Mouse (Mus musculus): ENCODE measurements around the gene A730015C16Rik.

The A730015C16Rik gene

DNA sequence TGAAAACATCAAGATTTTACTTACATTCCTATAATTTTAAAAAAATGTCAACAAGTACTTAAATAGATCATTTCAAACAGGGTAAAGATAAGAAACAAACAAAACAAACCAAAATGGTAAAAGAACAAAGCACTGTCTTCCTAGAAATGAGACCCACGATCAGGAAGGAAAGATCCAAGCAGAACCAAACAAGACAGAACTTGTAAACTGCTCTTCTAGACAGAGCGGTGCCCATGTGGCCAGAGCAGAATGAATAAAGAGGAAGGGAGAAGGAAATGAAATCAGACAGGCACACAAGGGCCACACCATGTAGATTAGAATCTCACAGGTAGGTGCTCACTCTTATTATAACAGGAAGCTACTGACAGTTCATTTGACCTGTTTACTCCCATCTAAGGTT is 21.8 kb downstream of the A730015C16Rik start:
- DNase-seq: no peak

DNA sequence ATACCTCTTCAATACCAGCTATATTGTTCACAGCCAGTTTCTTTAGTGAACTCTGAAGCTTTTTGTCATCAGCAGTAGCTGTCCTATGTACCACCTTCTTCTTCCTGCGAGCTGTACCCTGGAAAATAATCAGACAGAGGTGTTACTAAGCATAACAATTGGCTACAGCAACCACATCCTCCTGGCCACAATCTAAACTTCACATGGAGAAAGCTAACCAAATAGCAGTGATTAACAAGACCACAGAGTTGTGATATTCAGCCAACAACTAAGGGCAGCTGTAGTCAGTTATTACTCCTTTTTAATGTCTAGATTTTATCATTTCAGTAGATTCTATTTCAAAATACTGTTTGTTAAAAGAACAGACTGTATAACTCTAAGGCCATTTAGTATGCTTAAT is 22.3 kb downstream of the A730015C16Rik start:
- DNase-seq: no peak

DNA sequence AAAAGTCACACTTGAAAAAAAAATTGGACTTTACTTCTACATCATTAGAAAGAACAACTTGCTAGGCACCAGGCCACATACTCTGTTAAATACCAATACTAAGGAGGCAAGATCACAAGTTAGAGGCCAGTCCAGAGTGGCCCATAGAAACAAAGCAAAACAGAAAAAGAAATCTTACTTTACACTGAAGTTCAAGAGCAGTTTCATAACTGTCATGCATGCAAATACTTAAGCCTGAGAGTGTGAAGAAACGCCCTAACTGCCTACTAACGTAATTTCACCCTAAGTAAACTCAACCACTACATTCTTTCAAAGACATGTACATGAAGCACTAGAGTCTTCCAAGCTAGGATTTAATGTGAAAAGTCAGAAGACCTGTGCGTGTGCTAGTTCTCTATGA is 22.7 kb downstream of the A730015C16Rik start:
- DNase-seq: peak in 1 of 2 experiments; percentile 30

DNA sequence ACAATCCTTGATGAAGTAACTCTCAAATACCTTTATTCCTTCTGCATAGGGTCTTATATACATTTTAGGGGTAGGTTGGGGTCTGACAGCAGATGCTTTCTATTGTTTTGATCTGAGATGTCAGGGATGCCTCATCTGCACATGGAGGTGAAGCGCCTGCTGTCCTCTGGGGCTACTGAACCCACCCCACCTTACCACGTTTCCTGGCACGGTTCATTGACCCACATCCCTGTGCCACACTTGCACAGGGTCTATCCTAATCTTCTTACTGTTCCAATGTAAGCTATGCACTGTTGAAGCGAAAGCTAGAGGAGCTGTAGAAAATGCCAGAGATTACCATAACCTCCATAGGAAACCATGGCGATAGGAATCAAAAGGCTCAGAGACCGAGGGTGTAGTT is 36.9 kb downstream of the A730015C16Rik start:
- DNase-seq: no peak

DNA sequence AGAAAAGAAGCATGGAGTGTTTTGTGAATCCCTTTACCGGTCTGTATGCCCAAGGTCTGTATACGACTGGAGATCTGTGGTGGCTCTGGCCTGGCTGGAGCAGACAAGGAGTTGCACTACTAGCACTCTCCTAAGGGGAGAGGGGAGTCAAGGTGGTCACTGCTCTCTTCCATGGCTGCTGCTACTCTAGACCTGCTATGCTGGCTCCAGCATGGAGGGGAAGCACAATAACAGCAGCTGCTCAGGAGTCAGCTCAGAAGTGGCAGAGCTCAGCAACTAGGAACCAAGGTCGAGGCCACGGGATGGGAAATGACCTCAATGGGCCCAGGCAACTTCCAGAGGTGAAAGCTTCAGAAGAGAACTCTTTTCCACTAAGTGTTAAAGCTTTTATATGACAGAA is 37.3 kb downstream of the A730015C16Rik start:
- DNase-seq: no peak

DNA sequence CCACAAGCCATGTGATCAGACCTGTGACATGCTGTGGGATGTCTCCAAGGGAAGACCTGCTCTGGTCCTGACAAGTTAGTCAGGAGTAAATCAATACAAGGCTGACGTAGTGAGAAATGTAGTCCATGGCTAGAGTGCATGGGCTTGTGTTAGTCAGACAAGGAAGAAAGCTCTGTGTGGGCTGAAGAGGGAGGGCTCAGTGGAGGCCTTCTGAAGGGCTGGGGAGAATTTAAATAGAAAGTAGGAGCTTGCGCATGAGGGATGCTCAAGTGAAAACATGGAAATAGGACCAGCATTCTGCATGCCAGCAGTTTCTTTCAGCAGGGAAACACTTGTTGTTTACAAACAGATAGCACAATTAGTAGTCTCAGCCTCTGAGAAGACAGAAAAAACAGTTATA is 44.9 kb downstream of the A730015C16Rik start:
- DNase-seq: no peak

DNA sequence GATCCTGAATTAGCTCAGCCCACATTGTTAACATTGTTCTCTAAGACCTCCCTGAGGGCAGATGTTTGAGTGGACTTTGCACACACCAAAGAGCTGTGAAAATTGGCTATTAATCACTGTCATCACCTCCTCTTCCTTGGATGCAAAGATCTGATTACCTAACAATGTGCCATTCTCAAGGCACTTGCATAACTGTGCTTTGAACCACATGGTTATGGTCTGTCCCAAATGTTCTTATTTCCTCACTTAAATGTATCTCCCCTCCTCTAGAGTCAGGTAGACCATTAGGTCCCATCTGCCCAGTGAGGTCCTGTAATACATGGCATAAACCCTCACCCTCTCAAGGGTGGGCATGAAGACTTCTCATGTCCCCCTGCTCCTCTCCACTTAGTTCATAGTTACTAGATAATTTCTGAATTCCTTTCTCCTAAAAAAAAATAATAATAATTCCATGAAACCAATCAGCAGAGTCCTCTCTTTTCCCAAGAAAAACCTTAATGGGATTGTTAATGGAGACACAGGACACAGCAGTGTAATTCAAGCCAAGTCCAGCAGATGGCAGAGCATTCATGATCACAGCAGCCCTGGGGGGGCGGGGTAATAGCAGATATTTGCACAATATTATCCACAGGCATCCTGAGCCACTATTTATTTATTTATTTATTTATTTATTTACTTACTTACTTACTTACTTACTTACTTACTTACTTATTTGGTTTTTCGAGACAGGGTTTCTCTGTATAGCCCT is 50.2 kb downstream of the A730015C16Rik start:
- DNase-seq: peak; percentile 70 to 74

Data from lung, adult 18-20 months (tissue).